Mouse (Mus musculus): ENCODE results near the gene Prss56.

The Prss56 gene

DNA sequence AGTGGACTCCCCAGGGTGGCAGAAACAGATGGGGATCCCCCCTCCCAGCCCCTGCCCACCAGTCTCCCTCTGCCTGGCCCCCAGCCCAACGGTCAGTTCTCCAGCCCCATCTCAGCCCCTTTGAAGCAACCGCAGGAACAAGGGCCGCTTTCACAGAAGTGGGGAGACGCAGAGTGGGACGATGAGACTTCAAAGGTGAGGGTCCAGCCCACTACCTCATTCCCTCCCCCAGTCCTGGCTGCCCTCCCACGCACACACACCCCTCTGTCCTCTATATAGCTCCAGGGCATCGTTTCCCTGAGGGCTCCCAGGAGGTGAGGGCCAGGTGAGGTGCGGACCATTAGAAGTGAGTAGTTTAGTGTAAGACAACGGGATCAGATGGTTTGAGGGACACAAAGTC lies at the start of gene Prss56:
Gene Prss56 (plus strand): TSS at position 301 of the 400 bp plus-strand sequence.
- no peak for DNase-seq

DNA sequence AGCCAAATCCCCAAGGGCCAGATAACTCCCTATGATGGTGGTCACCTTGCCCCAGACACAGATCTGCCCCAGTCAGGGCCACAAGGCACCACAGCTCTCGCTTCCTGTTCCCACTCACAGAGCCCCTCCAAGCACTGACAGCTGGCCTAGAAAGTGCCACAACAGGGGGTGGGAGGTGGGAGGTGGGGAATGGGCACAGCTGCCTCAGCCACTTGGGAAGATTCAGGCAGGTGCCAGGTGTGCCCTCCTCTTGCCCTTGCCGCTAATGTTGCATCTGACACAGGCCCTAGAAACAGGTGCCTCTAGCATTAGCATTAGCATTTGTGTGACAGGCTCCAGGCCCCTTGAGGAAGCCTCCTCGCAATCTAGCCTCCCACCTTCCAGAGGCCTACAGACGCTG lies 41.6 kb upstream of the Prss56 start:
- DNase-seq, result no peak

DNA sequence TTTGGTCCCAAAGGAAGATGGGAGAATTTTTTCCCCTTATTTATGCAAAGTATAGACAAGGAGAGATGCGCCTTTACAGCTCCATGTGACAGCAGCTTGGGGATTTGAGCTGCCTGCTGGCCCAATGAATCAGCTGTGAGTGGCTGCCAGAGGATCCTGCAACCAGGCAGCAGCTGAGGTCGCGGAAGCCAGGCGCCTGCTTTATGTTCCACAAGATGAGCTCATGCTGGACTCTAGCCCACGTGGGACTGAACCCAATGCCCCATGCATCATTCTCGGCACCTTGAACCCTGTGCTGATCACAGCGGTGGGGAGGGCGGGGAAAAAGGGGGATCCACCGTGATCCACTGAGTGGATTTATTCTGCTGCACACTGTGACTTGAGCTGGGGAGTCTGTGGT lies 40.7 kb upstream of the Prss56 start:
- no peak for DNase-seq

DNA sequence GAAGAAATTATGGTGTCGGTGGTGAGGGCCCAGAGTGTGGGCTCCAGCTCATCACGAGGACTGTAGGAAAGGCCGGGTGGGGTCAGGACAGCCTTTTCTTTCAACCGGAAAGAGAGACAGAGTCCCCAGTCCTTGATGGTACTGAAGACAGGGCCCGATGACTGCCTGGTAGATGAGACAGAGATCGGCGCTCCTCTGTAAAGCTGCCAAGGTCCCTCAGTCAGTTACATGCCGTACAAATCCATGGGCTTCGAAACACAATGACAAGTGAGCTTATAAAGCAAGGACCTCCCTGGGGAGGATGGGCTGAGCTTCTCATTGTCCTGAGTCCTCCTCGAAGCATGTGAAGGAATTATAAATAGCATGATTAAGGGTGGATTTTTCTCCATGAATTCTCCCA lies 40.0 kb upstream of the Prss56 start:
- no peak for DNase-seq

DNA sequence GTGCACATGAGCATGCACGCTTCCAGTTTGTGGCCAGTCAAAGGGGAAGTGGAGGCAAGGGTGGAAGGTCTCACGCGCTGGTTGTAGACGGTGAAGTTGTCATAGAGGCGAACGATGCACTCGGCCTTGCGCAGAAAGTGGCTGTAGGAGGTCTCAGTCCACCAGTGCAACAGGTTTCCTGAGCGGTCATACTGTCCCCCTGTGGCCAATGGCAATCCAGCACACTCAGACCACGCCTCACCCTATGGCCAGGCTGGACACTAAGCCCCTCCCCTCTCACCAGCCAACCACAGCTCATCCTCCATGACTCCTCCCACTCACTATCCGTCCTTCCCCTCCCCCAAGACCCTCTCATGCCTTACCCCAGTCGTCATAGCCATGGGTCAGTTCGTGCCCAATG lies 33.7 kb upstream of the Prss56 start:
- no peak for DNase-seq

DNA sequence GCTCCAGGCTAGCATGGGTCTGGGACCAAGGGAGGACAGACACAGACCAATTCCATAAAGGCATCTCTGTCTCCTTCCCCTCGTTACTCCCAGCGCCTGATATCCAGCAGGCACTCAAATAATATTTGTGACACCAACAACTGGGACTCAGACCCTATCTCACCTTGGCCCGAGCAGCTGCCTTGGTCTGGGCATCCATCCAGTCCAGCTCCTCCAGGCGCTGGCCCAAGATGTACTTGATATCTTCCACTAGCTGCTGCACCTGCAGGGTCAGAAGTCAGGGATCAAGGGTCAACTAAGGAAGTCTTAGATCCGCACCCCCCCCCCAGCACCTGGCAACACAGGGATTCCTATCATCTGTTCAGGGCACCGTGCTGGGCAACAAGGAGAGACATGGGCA lies 31.8 kb upstream of the Prss56 start:
- DNase-seq, result no peak

DNA sequence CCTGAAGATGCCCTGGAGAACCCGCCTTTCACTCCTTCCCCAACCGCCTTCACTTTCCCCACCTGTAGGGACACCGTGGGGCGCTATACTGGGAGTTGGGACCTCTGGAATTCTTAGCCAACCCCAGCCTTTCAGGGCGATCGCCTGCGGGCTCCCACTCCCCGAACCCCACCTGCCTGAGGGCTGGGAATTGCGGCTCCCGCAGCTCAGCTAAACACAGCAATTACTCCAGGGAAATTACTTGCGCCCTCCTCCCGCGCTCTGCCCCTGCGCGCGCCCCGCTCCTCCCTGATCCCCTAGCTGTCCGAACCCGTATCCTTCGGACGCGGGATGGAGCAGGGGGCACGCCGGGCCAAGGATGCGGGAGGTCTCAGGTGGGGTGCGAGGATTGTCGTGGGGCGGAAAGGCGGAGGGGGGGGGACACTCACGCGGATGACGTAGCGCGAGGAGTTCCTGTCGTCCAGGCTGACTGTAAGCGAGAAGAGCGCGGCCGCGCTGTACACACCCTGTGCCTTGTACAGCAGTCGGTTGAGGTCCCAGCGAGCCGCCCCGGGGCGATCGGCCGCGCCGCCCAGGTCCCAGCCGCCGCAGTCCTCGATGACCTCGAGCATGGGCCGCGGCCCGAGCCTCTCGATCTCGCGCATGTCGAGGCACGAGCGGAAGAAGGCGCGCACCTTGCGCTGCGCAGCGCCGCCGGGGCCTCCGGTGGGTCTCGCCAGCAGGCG lies 29.2 kb upstream of the Prss56 start:
- DNase-seq, result peak; percentile 19

DNA sequence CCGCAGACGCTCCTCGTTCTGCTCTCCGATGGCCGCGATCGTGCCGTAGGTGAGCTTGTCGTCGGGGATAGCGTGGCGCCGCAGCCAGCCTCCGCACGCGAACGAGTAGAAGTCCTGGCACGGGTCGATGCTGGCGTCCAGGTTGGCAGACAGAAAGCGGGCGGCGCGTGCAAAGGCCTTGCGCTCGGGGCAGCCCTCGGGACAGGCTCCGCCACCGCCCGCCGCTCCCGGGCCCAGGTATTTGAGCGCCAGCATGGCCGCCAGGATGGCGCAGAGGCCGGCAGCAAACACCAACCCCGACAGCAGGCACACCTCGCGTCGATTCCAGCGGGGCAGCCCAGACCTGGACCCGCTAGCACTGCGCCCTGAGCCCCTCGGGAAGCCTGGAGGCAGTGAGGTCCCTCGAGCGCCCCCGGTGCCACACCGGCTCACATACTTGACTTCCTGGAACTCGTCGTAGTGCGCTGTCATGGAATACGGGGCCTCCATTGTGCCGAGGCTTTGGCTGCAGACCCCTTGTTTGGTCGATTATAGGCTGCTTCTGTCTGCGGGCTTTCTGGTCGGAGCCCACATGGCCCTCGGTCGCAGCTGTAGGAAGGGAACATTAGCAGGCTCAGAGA lies 28.5 kb upstream of the Prss56 start:
- no peak for DNase-seq

DNA sequence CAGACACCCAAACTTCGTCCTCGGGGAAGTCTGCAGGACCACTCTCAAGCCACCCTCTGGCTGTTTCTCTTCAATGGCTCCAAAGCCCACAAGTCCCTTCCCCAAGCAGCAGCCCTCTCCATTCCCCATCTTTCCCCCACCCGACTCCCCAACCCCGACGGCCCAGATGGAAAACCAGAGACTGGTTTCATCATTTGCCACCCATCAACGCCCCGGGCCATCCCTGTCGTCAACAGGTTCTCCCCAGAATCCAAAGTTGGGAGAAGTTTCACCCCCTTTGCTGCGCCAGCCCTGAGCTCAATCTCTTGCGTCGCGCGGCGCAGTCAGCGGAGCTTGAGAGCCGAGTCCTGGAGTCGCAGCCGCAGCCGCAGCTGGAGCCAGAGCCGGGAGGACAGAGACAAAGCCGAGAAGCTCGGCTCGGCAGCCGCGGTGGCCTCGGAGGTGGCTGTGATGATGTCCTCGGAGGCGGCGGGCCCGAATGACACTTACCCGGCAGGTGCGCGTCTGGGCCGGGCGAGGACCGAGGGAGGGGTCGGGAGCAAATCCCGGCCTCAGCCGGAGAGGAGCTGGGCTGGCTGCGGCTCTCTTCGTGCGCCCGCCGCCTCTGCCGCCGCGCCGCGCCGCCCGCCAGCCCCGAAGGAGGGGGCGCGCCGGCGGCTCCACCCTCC lies 27.4 kb upstream of the Prss56 start:
- DNase-seq, result peak; percentile 33

DNA sequence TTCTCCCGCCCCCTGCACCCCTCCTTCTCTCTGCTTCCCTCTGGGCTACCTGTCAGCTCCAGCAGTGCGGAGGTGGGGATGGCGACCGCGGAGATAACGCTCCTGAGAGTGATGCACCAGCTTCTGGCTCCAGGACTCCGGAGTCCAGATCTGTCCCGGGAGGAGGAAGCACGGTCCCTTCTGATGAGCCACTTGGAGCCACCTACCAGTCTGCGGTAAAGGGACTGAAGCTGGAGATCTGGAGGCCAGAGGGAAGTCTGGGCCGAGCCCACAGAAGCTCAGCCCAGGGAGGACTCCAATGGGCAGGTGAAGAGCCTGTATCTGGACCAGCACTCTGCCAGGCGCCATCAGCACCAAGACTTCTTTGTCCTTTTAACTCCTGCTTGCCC lies 26.9 kb upstream of the Prss56 start, which contains the start of gene Ecel1:
Gene Ecel1 (minus strand): TSS at position 323 of the 389 bp plus-strand sequence.
- no peak for DNase-seq

DNA sequence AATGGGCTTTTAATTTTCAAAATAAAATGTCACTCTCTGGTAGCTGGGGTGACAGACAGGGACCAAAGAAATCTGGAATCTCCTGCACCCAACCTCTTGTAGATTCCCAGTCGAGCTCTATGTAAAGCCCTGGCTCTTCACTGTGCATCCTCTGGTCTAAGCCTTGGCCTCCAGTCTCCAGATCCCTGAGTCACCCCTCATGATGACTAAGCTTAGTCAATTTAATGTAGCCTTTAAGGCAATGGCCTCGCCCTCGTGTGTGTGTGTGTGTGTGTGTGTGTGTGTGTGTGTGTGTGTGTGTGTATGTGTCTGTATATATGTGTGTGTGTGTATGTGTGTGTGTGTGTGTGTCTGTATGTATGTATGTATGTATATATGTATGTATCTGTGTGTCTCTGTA lies 23.7 kb upstream of the Prss56 start:
- no peak for DNase-seq

DNA sequence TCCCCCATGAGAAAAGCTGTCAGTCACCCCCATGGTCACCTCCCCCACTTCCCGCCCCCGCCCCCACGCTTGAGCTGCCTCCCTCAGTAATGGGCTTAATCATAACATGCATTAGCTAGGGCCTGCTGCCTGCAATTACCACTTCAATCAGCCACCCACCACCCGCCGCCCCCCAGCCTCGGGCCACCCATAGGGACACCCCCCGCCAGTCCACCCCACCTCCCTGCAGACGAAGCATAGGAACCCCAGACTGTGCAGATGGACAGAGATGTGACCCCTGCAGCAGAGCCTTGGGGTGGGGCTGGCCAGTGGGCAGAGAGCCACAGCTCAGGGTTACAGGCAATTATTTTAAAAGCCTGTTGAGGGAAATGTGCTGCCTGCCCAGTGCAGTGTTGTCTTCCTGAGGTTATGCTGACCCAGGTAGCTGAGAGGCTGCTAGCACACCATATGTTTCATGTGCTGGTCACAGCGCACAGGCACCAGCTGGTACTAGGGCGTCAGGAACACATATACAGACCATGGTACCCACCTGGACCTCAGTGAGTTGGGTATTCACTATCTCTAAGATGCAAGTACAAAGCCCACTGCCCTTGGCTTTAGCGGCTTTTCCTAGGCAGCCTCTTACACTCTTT lies 18.8 kb upstream of the Prss56 start:
- no peak for DNase-seq

DNA sequence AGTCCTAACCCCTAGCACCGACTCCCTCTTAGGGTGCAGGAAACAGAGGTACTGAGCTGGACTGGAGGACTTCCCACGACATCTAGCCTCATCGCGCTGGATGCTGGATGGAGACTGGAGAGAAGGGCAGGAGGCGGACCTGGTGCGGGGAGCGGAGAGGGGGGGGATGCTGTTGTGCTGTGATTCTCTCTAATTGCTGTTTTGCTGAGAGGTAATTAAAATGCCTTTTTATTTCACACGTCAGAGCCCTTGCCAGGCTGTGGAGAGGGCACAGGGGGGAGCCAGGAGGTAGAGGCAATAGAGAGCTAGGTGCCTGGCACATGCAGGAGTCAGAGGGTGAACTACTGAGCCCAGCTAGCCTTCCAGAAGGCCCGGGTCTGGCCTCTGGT lies 18.3 kb upstream of the Prss56 start:
- no peak for DNase-seq

DNA sequence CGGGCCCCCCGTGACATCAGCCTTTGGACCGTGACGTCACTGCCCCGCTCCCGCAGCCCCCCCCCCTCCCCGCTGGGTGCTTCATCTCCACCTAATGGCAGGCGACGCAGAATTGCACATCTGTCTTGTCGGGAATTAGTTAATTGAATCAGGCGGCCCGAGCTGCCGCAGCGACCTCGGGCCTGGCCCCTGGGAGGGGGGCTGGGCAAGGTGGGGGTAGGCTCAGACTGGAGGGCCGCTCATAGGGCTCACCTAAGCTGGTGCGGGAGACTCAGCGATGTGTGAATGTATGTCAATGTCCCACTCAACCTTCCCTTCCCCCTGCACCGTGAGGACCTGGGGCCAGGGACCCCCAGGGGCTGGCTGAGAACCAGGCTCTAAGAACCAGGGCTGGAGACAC lies 12.7 kb upstream of the Prss56 start:
- no peak for DNase-seq

DNA sequence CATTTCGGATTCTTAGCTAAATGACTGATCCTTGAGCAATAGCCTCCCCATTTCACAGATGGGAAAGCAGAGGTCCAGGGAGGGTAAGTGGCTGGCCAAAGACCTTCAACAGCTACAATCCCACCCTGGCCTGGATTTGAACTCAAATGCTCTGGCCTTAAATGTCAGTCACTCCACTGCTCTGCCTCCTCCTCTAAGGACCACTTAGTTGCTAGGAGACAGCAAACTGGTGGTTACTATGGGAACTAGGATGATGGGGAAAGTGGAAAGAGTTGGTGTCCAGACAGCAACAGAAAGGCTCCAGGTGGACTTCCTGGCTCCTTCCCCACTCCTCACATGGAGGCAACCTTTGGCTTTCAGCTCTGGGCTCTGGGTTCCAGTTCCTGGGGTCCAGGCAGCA lies 11.8 kb upstream of the Prss56 start:
- DNase-seq, result no peak

DNA sequence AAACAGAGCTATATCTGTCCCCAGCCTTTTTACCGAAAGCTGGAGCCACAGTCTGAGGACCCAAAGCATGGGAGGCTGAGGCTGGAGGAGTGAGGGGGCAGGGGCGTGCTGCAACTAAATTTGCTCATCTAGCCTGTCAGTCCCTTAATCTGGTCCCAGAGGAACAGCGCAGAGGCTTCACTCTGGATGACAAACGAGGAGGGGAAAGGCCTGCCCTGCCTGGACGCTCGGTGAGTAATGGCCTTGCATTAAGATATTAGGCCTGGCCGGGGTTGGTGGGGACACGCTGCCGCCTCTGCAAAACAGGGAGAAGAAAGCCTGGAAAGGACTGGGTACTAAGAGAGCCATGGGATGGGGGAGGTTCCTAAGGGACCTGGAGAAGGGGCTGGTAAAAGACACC lies 10.8 kb upstream of the Prss56 start:
- no peak for DNase-seq

DNA sequence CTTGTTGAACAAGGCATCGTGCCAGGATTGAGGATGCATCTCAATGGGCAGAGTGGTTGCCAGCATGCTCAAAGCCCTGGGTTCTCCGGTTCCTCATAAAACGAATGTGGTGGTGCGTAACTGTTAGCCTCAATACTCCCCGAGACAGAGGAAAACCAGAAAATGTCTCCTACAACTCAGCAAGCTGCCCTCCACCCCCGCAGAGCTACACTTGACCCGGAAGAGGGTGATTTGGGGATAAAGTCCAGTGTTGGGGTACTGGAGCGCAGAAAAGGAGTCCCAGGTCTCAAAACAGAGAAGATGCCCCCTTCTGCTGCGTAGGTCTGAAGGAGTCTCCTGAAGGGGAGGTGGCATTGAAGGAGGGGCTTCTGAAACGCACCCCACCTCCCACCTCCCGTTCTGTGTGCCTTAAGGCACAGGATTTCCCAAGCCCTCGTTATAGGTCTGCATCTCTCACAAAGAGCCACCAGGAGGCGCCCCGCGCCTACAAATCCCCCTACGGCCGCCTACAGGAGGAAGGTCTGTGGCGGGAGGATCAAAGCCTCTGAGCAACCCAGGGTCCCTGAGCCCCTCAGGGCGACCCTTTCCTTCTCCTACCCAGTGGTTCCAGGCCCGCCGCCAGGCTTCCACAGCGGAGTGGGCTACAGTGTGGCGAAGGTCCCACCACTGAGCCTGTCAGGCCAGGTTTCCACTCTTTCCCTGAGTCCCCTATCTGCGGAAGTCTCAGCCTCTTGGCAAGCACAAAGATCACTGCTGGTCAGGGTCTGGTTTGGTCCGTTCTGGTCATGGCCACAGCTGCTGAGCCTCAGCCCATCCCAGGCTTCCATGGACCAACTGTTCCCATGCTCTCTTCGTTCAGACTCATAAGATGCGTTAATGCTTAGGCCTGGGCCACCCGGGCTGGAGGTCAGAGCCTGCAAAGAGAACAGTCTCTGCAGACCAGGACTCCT lies 8.8 kb upstream of the Prss56 start:
- peak; percentile 64 for DNase-seq

DNA sequence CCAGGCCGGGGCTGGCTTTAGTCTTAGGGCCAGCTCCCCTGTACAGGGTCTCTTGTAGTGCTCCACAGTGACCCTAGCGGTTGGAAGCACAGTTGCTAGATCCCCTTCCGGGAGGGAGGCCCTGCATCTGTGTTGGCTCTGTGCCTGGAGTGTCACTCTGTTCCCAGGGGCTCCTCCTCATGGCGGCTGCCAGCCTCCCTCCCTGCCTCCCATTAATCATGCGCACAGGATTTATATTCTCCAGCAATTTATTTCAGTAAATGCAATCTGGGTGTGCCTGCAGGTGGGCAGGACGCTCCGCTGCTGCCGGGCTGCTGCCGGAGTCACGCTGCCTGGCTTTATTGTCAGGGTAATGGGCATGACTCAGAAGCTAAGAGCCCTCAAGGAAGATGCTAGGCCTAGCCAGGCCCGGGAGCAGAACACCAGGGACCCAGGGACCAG lies 7.2 kb upstream of the Prss56 start:
- DNase-seq, result peak; percentile 67

DNA sequence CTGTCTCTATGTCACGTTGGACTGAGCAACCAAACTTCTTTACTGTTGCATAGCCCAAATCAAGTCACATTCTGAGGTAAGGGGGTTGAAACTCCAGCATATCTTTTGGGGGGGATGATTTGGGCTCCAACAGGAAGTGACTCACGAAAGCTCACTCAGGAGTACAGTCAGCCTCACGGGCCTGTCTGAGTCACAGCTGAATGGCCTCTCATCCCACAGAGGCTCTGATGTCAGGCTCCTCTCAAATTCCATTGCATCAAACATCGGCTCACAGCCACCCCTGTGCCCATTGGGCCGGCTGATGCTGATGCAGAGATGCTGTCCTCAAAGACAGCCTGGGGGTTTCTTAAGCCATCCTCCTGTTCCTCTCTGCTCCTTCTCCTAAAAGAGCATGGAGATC lies 2.2 kb upstream of the Prss56 start:
- DNase-seq, result no peak

DNA sequence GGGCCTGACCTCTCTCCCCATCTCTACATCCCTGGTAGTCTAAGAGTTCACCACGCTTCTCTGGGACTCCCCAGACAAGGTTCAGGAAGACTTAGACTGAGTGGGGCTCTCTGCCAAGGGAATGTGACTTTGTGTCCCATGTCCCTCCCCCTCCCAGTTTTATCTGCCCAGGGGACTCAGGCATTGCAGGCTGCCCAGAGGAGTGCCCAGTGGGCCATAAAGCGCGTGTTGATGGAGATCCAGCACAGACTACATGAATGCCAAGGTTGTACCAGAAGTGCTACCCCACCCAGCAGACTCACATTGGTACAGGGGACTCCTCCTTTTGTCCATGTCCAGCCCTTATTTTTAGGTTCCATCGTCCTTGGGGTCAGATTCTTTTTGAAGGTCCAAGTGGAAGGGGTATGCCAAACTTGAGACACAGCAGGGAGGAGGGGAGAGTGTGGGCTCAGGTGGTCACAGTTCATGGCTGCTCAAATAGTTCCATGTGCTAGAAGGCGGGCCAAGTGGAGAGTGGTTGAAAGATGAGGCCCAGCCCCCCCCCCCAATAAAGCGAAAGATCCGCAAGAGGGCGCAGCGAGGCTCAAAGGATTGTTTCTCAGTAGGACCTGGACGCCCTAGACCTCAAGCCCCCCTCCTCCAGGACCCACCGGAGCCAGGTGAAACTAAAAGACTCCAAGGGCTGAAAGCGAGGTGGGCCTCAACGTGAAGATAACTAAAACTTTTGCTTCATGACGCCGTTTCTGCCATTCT lies 1.1 kb downstream of the Prss56 start:
- peak; percentile 38 for DNase-seq

DNA sequence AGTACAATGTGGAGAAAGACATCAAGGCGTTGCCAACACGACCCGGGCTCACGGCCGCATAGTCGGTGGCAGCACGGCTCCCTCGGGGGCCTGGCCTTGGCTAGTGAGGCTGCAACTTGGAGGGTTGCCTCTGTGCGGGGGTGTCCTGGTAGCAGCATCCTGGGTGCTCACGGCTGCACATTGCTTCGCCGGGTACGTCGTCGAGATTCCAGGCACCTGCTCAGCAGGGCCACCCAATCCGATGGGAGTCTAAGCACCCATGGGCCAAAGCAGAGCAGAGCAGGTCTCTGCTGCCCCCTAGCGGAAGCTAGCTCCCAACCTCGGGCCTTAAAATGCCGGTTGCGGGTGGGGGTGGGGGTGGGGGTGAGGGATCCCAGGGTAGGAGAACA lies 1.6 kb downstream of the Prss56 start:
- DNase-seq, result peak; percentile 85

DNA sequence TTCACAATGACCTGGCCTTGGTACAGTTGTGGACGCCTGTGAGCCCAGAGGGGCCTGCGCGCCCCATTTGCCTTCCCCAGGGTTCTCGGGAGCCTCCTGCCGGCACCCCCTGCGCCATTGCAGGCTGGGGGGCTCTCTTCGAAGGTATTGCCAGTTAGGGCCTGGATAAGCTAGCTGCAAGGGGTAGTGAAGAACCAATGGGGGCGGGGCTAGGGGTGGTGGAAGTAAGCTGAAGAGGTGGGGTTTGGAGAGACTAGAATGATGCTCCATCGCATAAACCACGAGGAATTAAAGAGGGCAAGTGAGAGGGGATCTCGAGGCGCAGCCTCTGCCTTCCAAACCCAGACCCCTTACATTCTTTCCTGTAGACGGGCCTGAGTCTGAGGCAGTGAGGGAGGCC lies 2.4 kb downstream of the Prss56 start:
- no peak for DNase-seq
